Comparison of ENCODE assay signal across 8 mouse cellular contexts in genomic region chr17:47887381-47888154, GRCm38 (mm10). TPM values are rescaled to one million over a fixed set of nuclear protein-coding genes. Genes with fewer than 3 reads are reported as not detected.
DNase-seq lines count a peak whose midpoint lies in the region; ATAC-seq and TF ChIP-seq lines count a peak whose summit lies in the region.

No protein-coding gene starts in this region.

- peaks cover 12% of the 10 kb centered on the region for H3K4me1 ChIP-seq in kidney, postnatal 0 days (replicated peaks; ENCODE audit: insufficient read depth, low read length)
- H3K4me1 ChIP-seq in embryonic facial prominence, embryonic 15.5 days, result peaks cover 43% of the 10 kb centered on the region
- H3K4me1 ChIP-seq in limb, embryonic 15.5 days, result peaks cover 48% of the 10 kb centered on the region
- peaks cover 39% of the 10 kb centered on the region for H3K4me1 ChIP-seq in stomach, embryonic 14.5 days (ENCODE audit: control insufficient read depth, insufficient read depth, low read length)

- no peak overlapping the region for H3K9ac ChIP-seq in kidney, postnatal 0 days (ENCODE audit: low read depth, low read length)
- H3K9ac ChIP-seq in embryonic facial prominence, embryonic 15.5 days, result no peak overlapping the region
- H3K9ac ChIP-seq in limb, embryonic 15.5 days, result no peak overlapping the region
- H3K9ac ChIP-seq in stomach, embryonic 14.5 days (replicated peaks; ENCODE audit: low read depth, low read length), result 0 out of 2 replicates have a peak overlapping the region, but pooled peaks have one; percentile 7

- no peak overlapping the region for H3K4me2 ChIP-seq in kidney, postnatal 0 days (ENCODE audit: low read length)
- peak overlapping the region; percentile 8 for H3K4me2 ChIP-seq in embryonic facial prominence, embryonic 15.5 days (replicated peaks)
- 0 out of 2 replicates have a peak overlapping the region, but pooled peaks have one; percentile 5 for H3K4me2 ChIP-seq in limb, embryonic 15.5 days
- peak overlapping the region; percentile 20 for H3K4me2 ChIP-seq in stomach, embryonic 14.5 days (replicated peaks; ENCODE audit: low read depth, low read length)

- no peak for TF ChIP-seq CTCF in kidney, postnatal 0 days (IDR thresholded peaks at IDR 0.05; ENCODE audit: low read depth)

- 0 out of 2 replicates have a peak, but pooled peaks cover 6% of the 10 kb centered on the region for H3K36me3 ChIP-seq in kidney, postnatal 0 days (ENCODE audit: insufficient read depth, low read length)
- H3K36me3 ChIP-seq in embryonic facial prominence, embryonic 15.5 days, result no peaks in the 10 kb centered on the region; the same call in 1 of the 2 replicates
- peaks cover 27% of the 10 kb centered on the region for H3K36me3 ChIP-seq in limb, embryonic 15.5 days
- H3K36me3 ChIP-seq in stomach, embryonic 14.5 days (ENCODE audit: control insufficient read depth, insufficient read depth, low read length), result peaks cover 11% of the 10 kb centered on the region

- 40% methylated on average over 13 of the region's 13 CpGs for WGBS in kidney, postnatal 0 days
- 26% methylated on average over 13 of the region's 13 CpGs for WGBS in embryonic facial prominence, embryonic 15.5 days
- WGBS in limb, embryonic 15.5 days, result 30% methylated on average over 13 of the region's 13 CpGs
- WGBS in stomach, embryonic 14.5 days, result 9% methylated on average over 13 of the region's 13 CpGs

- no peak overlapping the region for H3K4me3 ChIP-seq in kidney, postnatal 0 days (replicated peaks; ENCODE audit: low read depth, low read length)
- H3K4me3 ChIP-seq in embryonic facial prominence, embryonic 15.5 days (replicated peaks), result no peak overlapping the region
- H3K4me3 ChIP-seq in limb, embryonic 15.5 days, result no peak overlapping the region
- H3K4me3 ChIP-seq in stomach, embryonic 14.5 days (ENCODE audit: low read depth, low read length), result no peak overlapping the region

- H3K27ac ChIP-seq in kidney, postnatal 0 days, result no peak overlapping the region
- peak overlapping the region; percentile 83 for H3K27ac ChIP-seq in embryonic facial prominence, embryonic 15.5 days (replicated peaks)
- peak overlapping the region; percentile 71 for H3K27ac ChIP-seq in limb, embryonic 15.5 days
- H3K27ac ChIP-seq in stomach, embryonic 14.5 days (ENCODE audit: low read length), result peak overlapping the region; percentile 78

- no peaks in the 10 kb centered on the region for H3K9me3 ChIP-seq in kidney, postnatal 0 days (replicated peaks; ENCODE audit: low read length)
- H3K9me3 ChIP-seq in embryonic facial prominence, embryonic 15.5 days (replicated peaks), result no peaks in the 10 kb centered on the region
- no peaks in the 10 kb centered on the region for H3K9me3 ChIP-seq in limb, embryonic 15.5 days
- H3K9me3 ChIP-seq in stomach, embryonic 14.5 days (ENCODE audit: control insufficient read depth, low read depth, low read length), result no peaks in the 10 kb centered on the region

- peak; percentile 47; the same call in 1 of the 2 replicates for ATAC-seq in kidney, postnatal 0 days (replicated peaks; ENCODE audit: low FRiP score, low read depth)
- peak; percentile 55 for ATAC-seq in embryonic facial prominence, embryonic 15.5 days (ENCODE audit: insufficient number of reproducible peaks, low FRiP score, low TSS enrichment, low read depth)
- no peak; the same call in 1 of the 2 replicates for ATAC-seq in limb, embryonic 15.5 days (ENCODE audit: insufficient number of reproducible peaks, low FRiP score, low TSS enrichment, low read depth)
- peak; percentile 62 for ATAC-seq in stomach, embryonic 14.5 days (ENCODE audit: insufficient number of reproducible peaks, insufficient read depth, low FRiP score, low read depth)
- no peak for ATAC-seq in cerebellum, adult (ENCODE audit: insufficient number of reproducible peaks, low FRiP score, low TSS enrichment)

- peak; percentile 32 for DNase-seq in kidney, postnatal 0 days (ENCODE audit: low spot score)
- DNase-seq in kidney, adult 18-20 months, result no peak
- DNase-seq in right cerebral cortex, postnatal 4 days, result no peak
- no peak for DNase-seq in ovary, postnatal 14 days (ENCODE audit: low spot score)

- no peaks in the 10 kb centered on the region for H3K27me3 ChIP-seq in kidney, postnatal 0 days (ENCODE audit: insufficient read depth, low read length)
- H3K27me3 ChIP-seq in embryonic facial prominence, embryonic 15.5 days, result no peaks in the 10 kb centered on the region
- H3K27me3 ChIP-seq in limb, embryonic 15.5 days, result no peaks in the 10 kb centered on the region
- no peaks in the 10 kb centered on the region for H3K27me3 ChIP-seq in stomach, embryonic 14.5 days (ENCODE audit: control insufficient read depth, insufficient read depth, low read length)

RNA-seq across cellular contexts. Expression of gene Foxp4, which starts 36.9 kb away (rescaled TPM):
- 7.7 and 9.5 TPM in 2 replicates for polyA plus RNA-seq in kidney, postnatal 0 days (2015; fragmentation: Nextera tagmentation; extraction: Ambion mirVana)
- polyA plus RNA-seq in embryonic facial prominence, embryonic 15.5 days (2015; fragmentation: Nextera tagmentation; extraction: Ambion mirVana), result 17.0 and 19.3 TPM in 2 replicates
- 18.2 and 22.4 TPM in 2 replicates for polyA plus RNA-seq in limb, embryonic 15.5 days (2015; fragmentation: Nextera tagmentation; extraction: Ambion mirVana)
- 41.8 and 43.3 TPM in 2 replicates for polyA plus RNA-seq in stomach, embryonic 14.5 days (2014; fragmentation: Nextera tagmentation; extraction: Ambion mirVana)

RNA-seq across cellular contexts. Expression of gene Mdfi, which starts 53.1 kb away (rescaled TPM):
- 5.5 and 6.2 TPM in 2 replicates for polyA plus RNA-seq in kidney, postnatal 0 days (2015; fragmentation: Nextera tagmentation; extraction: Ambion mirVana)
- 21.2 and 25.3 TPM in 2 replicates for polyA plus RNA-seq in embryonic facial prominence, embryonic 15.5 days (2015; fragmentation: Nextera tagmentation; extraction: Ambion mirVana)
- polyA plus RNA-seq in limb, embryonic 15.5 days (2015; fragmentation: Nextera tagmentation; extraction: Ambion mirVana), result 17.5 and 18.2 TPM in 2 replicates
- 31.8 and 32.0 TPM in 2 replicates for polyA plus RNA-seq in stomach, embryonic 14.5 days (2014; fragmentation: Nextera tagmentation; extraction: Ambion mirVana)

Comparison
In these comparisons a context has a peak if more than half of its experiments do, and no peak if none do; other contexts are left out.
1. ATAC-seq: peak in kidney, postnatal 0 days (single experiment), embryonic facial prominence, embryonic 15.5 days (single experiment) and stomach, embryonic 14.5 days (single experiment); none in limb, embryonic 15.5 days (single experiment) and cerebellum, adult (single experiment).